Mouse (Mus musculus): ENCODE results near the gene Camta1. TPM values are rescaled to one million over a fixed set of nuclear protein-coding genes. Genes with fewer than 3 reads are reported as not detected.

Camta1 gene
- total and polyA plus RNA-seq, 2 experiments from 2014 or later = 127 to 145 TPM

- 27% methylated on average over 3 of the region's 3 CpGs for WGBS
- no peak overlapping the region for H3K9ac ChIP-seq (replicated peaks; ENCODE audit: low read length)
- DNase-seq (ENCODE audit: low spot score) (no peak), ATAC-seq (no peak)
- H3K4me1 ChIP-seq (ENCODE audit: insufficient read depth, low read length) = peaks cover 9% of the 10 kb centered on the region; the same call in 1 of the 2 replicates
- H3K27ac ChIP-seq = no peak overlapping the region
- no peaks in the 10 kb centered on the region for H3K36me3 ChIP-seq (ENCODE audit: insufficient read depth, low read length)
- H3K4me2 ChIP-seq (ENCODE audit: low read depth, low read length) = no peak overlapping the region
- no peak overlapping the region for H3K4me3 ChIP-seq (ENCODE audit: low read length)
- TF ChIP-seq CTCF (IDR thresholded peaks at IDR 0.05; ENCODE audit: low read depth) = no peak
- H3K9me3 ChIP-seq (ENCODE audit: low read length) = no peaks in the 10 kb centered on the region
- no peaks in the 10 kb centered on the region for H3K27me3 ChIP-seq (ENCODE audit: insufficient read depth, low read length)
Observed at GRCm38 (mm10) chr4:151817981-151818766, 43.5 kb downstream of the Camta1 start.

- no peak overlapping the region for H3K27ac ChIP-seq
- no peak for ATAC-seq
- H3K9me3 ChIP-seq (ENCODE audit: low read length) = no peaks in the 10 kb centered on the region
- H3K4me1 ChIP-seq (ENCODE audit: insufficient read depth, low read length) = peaks cover 5% of the 10 kb centered on the region; the same call in 1 of the 2 replicates
- no peak for DNase-seq (ENCODE audit: low spot score)
- no peaks in the 10 kb centered on the region for H3K36me3 ChIP-seq (ENCODE audit: insufficient read depth, low read length)
- H3K27me3 ChIP-seq (ENCODE audit: insufficient read depth, low read length) = no peaks in the 10 kb centered on the region
- no peak overlapping the region for H3K9ac ChIP-seq (replicated peaks; ENCODE audit: low read length)
- 88% methylated on average over 4 of the region's 4 CpGs for WGBS
- no peak overlapping the region for H3K4me3 ChIP-seq (ENCODE audit: low read length)
- TF ChIP-seq CTCF (IDR thresholded peaks at IDR 0.05; ENCODE audit: low read depth) = no peak
- no peak overlapping the region for H3K4me2 ChIP-seq (ENCODE audit: low read depth, low read length)
Observed at GRCm38 (mm10) chr4:151813711-151814110, 48.0 kb downstream of the Camta1 start.

GRCm38 (mm10) chr4:151805685-151806084 lies 56.0 kb downstream of the Camta1 start:
- WGBS = 82% methylated on average over 4 of the region's 4 CpGs
- no peak for TF ChIP-seq CTCF (IDR thresholded peaks at IDR 0.05; ENCODE audit: low read depth)
- DNase-seq (ENCODE audit: low spot score) = no peak
- no peaks in the 10 kb centered on the region for H3K36me3 ChIP-seq (ENCODE audit: insufficient read depth, low read length)
- no peak overlapping the region for H3K4me3 ChIP-seq (ENCODE audit: low read length)
- H3K27ac ChIP-seq = no peak overlapping the region
- ATAC-seq = no peak
- no peaks in the 10 kb centered on the region for H3K27me3 ChIP-seq (ENCODE audit: insufficient read depth, low read length)
- 0 out of 2 replicates have a peak, but pooled peaks cover 4% of the 10 kb centered on the region for H3K4me1 ChIP-seq (ENCODE audit: insufficient read depth, low read length)
- H3K9me3 ChIP-seq (ENCODE audit: low read length) = no peaks in the 10 kb centered on the region
- H3K4me2 ChIP-seq (ENCODE audit: low read depth, low read length) = no peak overlapping the region
- no peak overlapping the region for H3K9ac ChIP-seq (replicated peaks; ENCODE audit: low read length)

- H3K4me3 ChIP-seq (ENCODE audit: low read length) = no peak overlapping the region
- TF ChIP-seq CTCF (IDR thresholded peaks at IDR 0.05; ENCODE audit: low read depth) = no peak
- no peak for DNase-seq (ENCODE audit: low spot score)
- ATAC-seq = no peak
- H3K4me2 ChIP-seq (ENCODE audit: low read depth, low read length) = no peak overlapping the region
- H3K27ac ChIP-seq = no peak overlapping the region
- 87% methylated on average over 6 of the region's 6 CpGs for WGBS
- H3K4me1 ChIP-seq (ENCODE audit: insufficient read depth, low read length) = 0 out of 2 replicates have a peak, but pooled peaks cover 4% of the 10 kb centered on the region
- H3K27me3 ChIP-seq (ENCODE audit: insufficient read depth, low read length) = no peaks in the 10 kb centered on the region
- H3K36me3 ChIP-seq (ENCODE audit: insufficient read depth, low read length) = no peaks in the 10 kb centered on the region
- no peaks in the 10 kb centered on the region for H3K9me3 ChIP-seq (ENCODE audit: low read length)
- no peak overlapping the region for H3K9ac ChIP-seq (replicated peaks; ENCODE audit: low read length)
Observed at GRCm38 (mm10) chr4:151805046-151805445, 56.6 kb downstream of the Camta1 start.

- Histone ChIP-seq H3K4me2 (ENCODE audit: low read depth, low read length) (no peak overlapping the region), H3K4me3 (ENCODE audit: low read length) (no peak overlapping the region), H3K27ac (no peak overlapping the region), H3K36me3 (ENCODE audit: insufficient read depth, low read length) (no peaks in the 10 kb centered on the region), H3K9ac (replicated peaks; ENCODE audit: low read length) (no peak overlapping the region), H3K9me3 (ENCODE audit: low read length) (no peaks in the 10 kb centered on the region), H3K27me3 (ENCODE audit: insufficient read depth, low read length) (no peaks in the 10 kb centered on the region), H3K4me1 (ENCODE audit: insufficient read depth, low read length) (0 out of 2 replicates have a peak, but pooled peaks cover 4% of the 10 kb centered on the region)
- TF ChIP-seq CTCF (IDR thresholded peaks at IDR 0.05; ENCODE audit: low read depth) = no peak
- ATAC-seq (no peak), DNase-seq (ENCODE audit: low spot score) (no peak)
- 92% methylated on average over 2 of the region's 2 CpGs for WGBS
Observed at GRCm38 (mm10) chr4:151804208-151804607, 57.5 kb downstream of the Camta1 start.

- H3K4me2 ChIP-seq (ENCODE audit: low read depth, low read length) = no peak overlapping the region
- H3K27me3 ChIP-seq (ENCODE audit: insufficient read depth, low read length) = no peaks in the 10 kb centered on the region
- ATAC-seq = no peak
- H3K27ac ChIP-seq = no peak overlapping the region
- 83% methylated on average over 2 of the region's 2 CpGs for WGBS
- no peak overlapping the region for H3K4me3 ChIP-seq (ENCODE audit: low read length)
- H3K4me1 ChIP-seq (ENCODE audit: insufficient read depth, low read length) = no peaks in the 10 kb centered on the region
- H3K9ac ChIP-seq (replicated peaks; ENCODE audit: low read length) = no peak overlapping the region
- no peaks in the 10 kb centered on the region for H3K36me3 ChIP-seq (ENCODE audit: insufficient read depth, low read length)
- DNase-seq (ENCODE audit: low spot score) = no peak
- H3K9me3 ChIP-seq (ENCODE audit: low read length) = no peaks in the 10 kb centered on the region
- TF ChIP-seq CTCF (IDR thresholded peaks at IDR 0.05; ENCODE audit: low read depth) = no peak
Observed at GRCm38 (mm10) chr4:151798630-151799029, 63.0 kb downstream of the Camta1 start.

GRCm38 (mm10) chr4:151793694-151794093 lies 68.0 kb downstream of the Camta1 start:
- Histone ChIP-seq H3K4me2 (ENCODE audit: low read depth, low read length) (no peak overlapping the region), H3K4me1 (ENCODE audit: insufficient read depth, low read length) (no peaks in the 10 kb centered on the region), H3K36me3 (ENCODE audit: insufficient read depth, low read length) (peaks cover 12% of the 10 kb centered on the region; the same call in 1 of the 2 replicates), H3K4me3 (ENCODE audit: low read length) (no peak overlapping the region), H3K9me3 (ENCODE audit: low read length) (no peaks in the 10 kb centered on the region), H3K27me3 (ENCODE audit: insufficient read depth, low read length) (no peaks in the 10 kb centered on the region), H3K27ac (no peak overlapping the region), H3K9ac (replicated peaks; ENCODE audit: low read length) (no peak overlapping the region)
- ATAC-seq (no peak), DNase-seq (ENCODE audit: low spot score) (no peak)
- WGBS = 73% methylated on average over 5 of the region's 5 CpGs
- no peak for TF ChIP-seq CTCF (IDR thresholded peaks at IDR 0.05; ENCODE audit: low read depth)
